Mouse (Mus musculus): ENCODE data around the gene Vstm2l.

The Vstm2l gene

GRCm38 (mm10) chr2:157914105-157914764, at the start of gene Vstm2l:
TSS of gene Vstm2l (plus strand) at chr2:157914653.
- DNase-seq = peak; percentile 82

- DNase-seq = no peak
Measured at GRCm38 (mm10) chr2:157867126-157867525, 47.3 kb upstream of the Vstm2l start.

DNA sequence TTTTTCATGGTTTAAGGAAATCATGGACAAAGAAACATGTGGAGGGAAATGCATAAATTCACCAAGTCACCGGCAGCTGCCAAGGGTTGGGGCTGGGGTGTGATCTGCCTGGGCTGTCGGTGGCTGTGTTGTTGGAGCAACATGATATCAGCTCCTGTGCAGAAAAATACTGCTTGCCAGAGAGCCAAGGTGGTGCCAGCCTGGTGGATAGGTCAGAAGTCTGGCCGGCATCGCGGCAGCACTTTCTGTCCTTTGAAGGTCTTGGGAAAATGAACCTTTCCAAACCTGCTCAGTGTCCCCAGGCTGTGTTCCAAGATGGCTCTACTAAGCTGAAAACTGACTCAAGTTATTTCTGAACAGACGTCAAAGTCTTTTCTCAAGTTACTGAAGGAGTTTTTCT, 44.2 kb upstream of the Vstm2l start:
- no peak for DNase-seq

DNA sequence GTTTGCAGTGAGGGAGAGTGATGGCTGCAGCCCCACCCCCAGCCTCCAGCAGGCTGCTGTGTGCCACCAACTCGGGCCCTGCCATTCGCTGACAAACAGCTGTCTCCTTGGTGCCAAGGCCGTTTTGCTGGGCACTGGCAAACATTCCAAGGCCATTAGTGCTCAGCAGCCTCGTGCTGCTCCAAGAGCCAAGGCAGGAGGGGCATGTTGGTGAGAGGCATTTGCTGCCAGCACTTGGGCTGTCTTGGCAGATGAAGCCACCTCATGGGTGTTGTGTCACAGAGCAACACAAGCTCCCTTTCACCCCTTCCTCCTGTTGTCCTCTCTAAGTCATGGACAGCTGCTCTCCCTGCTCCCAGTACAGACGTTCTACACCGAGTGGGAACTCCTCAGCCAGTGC, 41.2 kb upstream of the Vstm2l start:
- no peak for DNase-seq

DNA sequence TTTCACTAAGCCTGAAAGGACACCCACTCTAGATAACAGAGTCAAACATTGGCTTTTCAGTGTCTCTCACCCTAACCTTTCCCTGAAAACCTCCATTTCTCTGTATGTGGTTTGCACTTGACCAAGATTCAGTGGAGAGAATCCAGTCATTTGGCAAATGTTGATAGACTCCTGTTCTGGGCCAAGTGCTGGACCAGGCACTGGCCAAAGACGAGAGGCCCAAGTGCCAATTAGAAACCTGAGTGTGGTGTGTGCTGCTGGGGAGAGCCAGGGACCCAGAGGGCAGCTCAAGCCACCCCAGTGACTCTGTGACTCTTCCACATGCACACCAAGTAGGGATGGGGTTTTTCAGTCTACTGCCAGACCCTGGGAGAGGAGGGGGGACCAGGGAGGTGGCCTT, 40.8 kb upstream of the Vstm2l start:
- no peak for DNase-seq

GRCm38 (mm10) chr2:157875111-157875510, 39.3 kb upstream of the Vstm2l start:
- DNase-seq = no peak

DNA sequence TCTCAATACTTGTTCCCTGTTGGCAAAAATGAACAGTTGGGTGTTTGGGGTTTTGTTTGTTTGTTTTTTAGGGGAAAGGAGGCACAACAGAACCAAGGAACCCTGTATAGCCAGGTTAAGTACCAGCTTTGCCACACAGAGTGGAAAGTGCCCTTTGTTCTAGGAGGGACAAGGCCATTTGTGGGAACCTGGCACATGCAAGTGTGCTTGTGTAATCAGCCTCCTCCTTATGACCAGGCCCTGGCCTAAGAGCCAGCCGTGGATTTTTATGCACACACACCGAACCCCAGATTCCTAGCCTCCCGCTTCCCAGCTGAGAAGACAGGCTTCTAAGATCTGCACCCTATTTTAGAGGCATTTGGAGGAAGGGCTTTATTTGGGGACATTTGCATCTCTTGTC, 37.1 kb upstream of the Vstm2l start:
- DNase-seq = no peak

DNA sequence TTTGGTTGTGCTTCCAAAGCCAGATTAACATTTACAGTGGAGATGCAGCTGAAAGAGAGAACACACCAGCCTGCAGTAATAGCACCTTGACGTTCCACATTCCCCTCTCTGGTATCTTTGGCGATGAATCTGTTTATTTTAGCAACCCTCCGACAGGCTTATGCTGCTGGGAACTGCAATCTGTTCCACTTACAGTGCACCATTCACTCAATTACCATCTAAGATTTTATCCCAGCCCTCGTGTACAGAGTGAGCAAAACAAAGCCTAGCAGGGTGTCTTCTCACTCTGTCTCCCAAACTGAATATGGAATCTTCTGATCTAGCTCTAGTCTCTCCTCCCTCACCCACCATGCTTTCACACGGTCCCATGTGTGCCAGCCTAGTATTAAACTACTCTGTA, 36.5 kb upstream of the Vstm2l start:
- DNase-seq = no peak

- DNase-seq = no peak
Measured at GRCm38 (mm10) chr2:157881939-157882338, 32.5 kb upstream of the Vstm2l start.

- DNase-seq = no peak
Measured at GRCm38 (mm10) chr2:157887275-157888025, 27.0 kb upstream of the Vstm2l start.

GRCm38 (mm10) chr2:157891166-157891565, 23.3 kb upstream of the Vstm2l start:
- no peak for DNase-seq

DNA sequence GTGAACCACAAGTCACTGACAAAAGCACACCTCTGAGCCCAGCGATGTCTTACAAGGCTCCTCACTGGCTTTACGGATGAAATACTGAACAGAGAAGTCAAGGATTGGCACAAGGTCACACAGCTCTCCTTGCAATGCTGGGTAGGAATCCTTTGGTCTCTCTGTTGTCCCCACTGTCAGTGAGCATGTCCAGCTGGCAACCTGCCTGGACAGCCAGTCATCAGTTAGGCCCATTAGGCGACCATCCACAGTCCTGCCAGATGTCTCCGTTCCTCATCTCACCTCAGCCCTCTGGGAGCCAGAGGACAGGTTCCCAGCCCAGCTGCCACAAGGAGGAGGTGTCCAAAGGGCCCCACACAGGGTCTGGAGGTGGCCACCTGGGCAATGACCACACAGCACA, 17.3 kb upstream of the Vstm2l start:
- DNase-seq = no peak

DNA sequence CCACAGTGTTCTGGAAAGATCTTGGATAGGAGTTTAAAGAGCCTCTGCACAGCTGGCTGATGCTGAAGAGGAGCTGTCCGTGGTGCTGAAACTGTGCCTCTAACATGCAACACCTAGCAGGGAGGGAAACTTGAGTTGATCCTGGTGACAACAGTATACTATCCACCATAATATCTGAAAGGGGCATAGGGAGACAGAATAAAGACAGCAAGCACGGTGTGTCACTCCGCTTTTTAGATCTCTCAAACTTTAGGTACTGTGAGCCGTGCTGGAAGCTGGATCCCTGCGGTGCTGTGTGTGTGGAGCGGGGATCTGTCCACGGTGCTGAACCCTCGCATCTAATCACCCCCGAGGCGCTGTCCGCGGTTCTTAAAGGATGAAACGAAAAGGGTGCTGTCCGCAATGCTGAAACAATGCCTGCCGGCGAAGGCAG, 1.2 kb upstream of the Vstm2l start:
- DNase-seq = peak; percentile 74

- DNase-seq = peak; percentile 37
Measured at GRCm38 (mm10) chr2:157913705-157914104, 748 bp upstream of the Vstm2l start.

GRCm38 (mm10) chr2:157914889-157915517, 550 bp downstream of the Vstm2l start:
- peak; percentile 65 for DNase-seq

DNA sequence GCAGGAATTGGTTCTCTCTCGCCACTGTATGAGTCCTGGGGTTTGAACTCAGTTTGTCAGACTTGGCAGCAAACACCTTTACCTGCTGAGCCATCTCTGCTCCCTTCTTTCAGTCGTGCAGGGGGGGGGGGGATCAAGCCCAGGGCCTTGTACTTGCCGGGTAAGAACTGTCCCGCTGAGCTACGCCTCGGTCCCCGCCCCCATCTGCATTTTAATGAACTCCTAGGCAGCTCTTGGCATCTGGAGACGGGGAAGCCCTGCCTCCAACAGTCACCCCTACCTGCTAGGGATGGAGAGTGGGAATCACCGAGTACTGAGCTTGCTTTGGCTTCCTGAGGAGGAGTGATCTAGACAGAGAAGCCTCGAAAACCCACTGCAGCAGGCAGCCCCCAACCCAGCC, 4.1 kb downstream of the Vstm2l start:
- no peak for DNase-seq

DNA sequence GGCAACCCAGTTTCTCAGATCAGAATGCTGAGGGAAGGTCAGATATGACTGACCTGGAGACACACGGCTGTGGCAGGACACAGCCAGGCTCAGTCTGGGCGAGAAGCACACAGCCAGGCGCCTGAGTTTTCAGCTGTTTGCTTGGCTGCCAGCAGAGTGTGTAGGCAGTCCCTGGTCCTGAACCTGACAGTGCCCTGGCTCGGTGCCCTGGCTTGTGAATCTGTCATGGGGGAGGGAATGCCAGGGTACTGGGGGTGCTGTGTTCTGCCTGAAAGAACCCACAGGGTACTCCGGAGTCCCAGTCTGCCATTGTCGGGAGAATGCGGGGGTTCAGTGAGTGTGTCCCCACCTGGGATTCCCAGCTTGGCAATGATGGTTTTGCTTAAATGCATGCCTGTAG, 7.1 kb downstream of the Vstm2l start:
- DNase-seq = no peak

GRCm38 (mm10) chr2:157923406-157923805, 9.0 kb downstream of the Vstm2l start:
- no peak for DNase-seq

DNA sequence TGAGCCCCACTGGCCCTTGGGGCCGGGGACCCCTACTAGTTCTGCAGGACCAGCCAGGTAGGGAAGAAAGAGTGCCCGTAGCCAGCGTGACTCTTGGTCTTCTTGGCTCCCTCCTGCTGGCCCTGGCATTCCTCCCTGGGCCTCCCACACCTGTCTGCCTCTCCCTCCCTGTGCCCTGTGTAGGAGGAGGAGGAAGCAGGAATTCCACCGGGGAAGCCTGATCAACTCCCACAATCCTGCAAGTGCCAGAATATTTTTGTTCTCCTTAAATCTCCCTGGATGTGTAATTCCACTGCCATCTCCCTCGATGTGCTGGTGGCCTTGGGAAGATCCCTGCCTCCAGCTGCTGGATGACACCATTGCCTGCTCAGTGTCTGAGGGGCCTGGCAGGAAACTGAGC, 10.1 kb downstream of the Vstm2l start:
- DNase-seq = no peak

DNA sequence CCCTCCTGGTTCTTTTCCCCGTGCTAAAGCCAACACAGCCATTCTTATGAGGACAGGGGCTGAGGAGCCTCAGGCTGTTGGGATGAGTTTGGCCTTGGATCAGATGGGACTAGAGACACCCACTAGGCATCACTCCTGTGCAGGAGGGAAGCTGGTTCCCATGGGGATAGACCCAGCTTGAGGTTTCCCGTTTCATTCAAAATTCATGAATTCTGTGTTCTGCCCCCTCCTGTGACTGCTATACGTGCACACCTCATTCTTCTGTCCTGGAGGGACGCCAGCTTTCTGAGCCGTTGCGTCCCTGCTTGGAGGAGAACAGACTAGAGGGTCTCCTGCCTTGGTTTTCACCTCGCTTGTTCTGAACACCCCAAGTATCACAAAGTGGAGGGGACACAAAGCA, 12.0 kb downstream of the Vstm2l start:
- no peak for DNase-seq

- DNase-seq = no peak
Measured at GRCm38 (mm10) chr2:157926927-157927326, 12.5 kb downstream of the Vstm2l start.

DNA sequence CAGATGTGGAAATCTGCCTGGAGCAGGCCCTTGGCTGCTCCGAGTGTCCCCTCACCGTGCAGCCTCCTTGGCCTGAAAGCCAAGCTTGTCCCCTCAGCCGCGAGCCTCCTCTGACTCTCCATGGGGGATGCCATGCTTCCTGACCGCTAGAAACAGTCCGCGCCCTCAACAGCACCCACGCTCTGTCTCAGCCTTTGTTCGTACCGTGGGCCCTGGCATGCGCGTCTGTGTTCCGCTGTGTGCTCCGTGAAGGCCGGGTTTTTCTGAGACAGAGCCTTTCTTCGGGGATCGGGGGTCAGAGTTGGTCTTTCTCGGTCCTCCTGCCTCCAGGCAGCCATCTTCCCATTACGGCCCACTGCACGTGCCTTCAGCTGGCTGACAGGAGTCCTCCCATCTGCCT, 12.9 kb downstream of the Vstm2l start:
- no peak for DNase-seq

DNA sequence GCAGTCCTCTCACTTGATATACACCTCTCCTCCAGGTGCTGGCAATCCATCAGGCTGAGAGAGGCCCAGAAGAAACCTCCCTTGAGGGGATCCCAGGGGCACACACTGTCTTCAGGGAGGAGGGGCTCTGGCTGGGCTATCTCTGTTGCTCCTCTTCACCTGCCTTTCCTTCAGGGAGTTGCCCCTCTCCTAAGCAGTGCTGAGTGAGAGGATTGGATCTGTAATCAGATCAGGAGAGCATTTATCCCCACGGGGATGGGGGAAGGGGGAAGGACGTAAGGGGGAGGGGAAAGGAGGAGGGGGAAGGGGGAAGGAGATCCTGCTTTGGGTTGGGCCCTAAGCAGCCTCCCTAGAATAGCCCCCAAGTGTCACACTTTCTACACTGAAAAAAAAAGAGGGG, 13.4 kb downstream of the Vstm2l start:
- no peak for DNase-seq

- DNase-seq = no peak
Measured at GRCm38 (mm10) chr2:157932655-157933054, 18.2 kb downstream of the Vstm2l start.
